Mouse (Mus musculus): ENCODE results near the gene Cdk7.

Gene Cdk7

DNA sequence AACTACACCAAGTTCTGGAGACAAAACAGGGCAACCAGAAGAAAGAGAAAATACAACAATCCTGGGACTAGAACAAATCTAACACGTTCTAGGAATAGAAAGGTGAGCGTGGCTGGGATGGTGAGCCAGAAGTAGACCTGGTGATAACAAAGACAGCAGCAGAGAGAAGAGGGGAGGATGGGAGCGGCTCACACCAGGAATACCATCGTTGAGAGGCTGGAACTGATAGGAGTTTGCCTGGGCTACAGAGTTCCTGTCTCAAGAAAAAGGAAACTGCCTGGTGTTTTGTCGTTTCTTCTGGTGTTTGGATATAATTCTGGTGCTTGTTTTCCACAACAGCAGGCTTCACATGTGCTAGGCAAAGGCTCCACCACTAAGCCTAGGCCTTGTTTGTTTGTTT is 2.7 kb downstream of the Cdk7 start:
- DNase-seq (ENCODE audit: low spot score in 2 of 2): no peak

- no peak for DNase-seq (ENCODE audit: low spot score in 2 of 2)
These were observed 5.5 kb downstream of the Cdk7 start for GRCm38 (mm10) chr13:100725194-100725593.

GRCm38 (mm10) chr13:100724051-100724754 is 6.5 kb downstream of the Cdk7 start:
- DNase-seq (ENCODE audit: low spot score in 2 of 2): no peak

GRCm38 (mm10) chr13:100721656-100722055 is 9.1 kb downstream of the Cdk7 start:
- no peak for DNase-seq (ENCODE audit: low spot score in 2 of 2)

GRCm38 (mm10) chr13:100715467-100715866 is 15.3 kb downstream of the Cdk7 start:
- DNase-seq (ENCODE audit: low spot score in 2 of 2): no peak

DNA sequence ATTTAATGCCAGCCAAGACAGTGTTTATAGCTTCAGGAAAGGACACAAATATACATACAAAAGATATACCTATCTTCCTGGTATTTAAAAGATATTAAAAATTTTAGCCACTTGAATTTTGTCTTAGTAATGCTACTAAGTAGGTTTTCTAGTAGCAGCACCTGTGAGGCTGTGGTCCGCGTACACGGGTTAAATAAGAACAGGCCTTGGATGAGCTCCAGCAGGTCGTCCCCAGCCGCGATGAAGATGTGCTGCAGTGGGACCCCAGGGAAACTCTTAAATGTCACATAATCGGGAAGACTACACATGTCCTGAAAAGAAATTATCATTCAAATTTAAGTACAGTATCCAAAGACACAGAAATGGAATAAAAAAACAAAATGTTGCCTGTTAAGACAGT is 24.5 kb downstream of the Cdk7 start:
- no peak for DNase-seq (ENCODE audit: low spot score in 2 of 2)

DNA sequence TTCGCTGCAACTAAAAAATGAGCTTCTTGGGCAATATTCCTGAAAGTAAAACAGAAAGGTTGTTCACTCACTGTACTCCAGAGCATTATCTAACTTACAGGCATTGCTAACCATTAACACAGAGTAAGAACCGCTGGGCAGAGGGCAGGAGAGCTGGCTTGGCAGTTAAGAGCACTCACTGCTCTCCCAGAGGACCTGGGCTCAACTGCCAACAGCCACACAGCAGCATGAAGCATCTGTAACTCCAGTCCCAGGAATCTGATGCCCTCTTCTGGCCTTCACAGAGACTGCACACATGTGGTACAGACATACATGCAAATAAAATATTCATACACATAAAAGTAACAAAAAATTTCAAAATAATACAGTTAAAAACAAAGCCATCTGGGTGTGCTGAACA is 27.3 kb downstream of the Cdk7 start:
- DNase-seq (ENCODE audit: low spot score in 2 of 2): no peak

GRCm38 (mm10) chr13:100698866-100699265 is 31.9 kb downstream of the Cdk7 start:
- no peak for DNase-seq (ENCODE audit: low spot score in 2 of 2)

DNA sequence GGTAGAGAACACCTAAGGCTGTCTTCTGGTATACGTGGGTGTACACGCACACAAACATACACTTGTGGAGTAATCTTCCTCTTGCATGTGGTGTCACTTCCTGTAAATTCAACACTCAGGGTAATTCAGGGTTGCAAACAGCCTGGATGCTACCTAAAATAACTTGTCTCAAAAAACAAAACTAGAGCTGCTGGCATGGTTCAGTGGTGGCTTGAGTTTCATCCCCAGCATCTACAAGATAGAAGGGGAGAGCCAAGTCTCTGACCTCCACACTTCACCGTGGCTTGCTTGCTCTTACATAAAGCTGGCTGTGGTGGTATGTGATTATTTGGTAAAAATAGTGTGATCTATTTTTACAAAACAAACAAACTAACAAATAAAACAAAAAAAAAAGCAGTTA is 33.2 kb downstream of the Cdk7 start:
- DNase-seq (ENCODE audit: low spot score in 2 of 2): no peak

GRCm38 (mm10) chr13:100687513-100687912 is 43.2 kb downstream of the Cdk7 start:
- DNase-seq (ENCODE audit: low spot score in 2 of 2): no peak

GRCm38 (mm10) chr13:100684355-100684754 is 46.4 kb downstream of the Cdk7 start:
- no peak for DNase-seq (ENCODE audit: low spot score in 2 of 2)

DNA sequence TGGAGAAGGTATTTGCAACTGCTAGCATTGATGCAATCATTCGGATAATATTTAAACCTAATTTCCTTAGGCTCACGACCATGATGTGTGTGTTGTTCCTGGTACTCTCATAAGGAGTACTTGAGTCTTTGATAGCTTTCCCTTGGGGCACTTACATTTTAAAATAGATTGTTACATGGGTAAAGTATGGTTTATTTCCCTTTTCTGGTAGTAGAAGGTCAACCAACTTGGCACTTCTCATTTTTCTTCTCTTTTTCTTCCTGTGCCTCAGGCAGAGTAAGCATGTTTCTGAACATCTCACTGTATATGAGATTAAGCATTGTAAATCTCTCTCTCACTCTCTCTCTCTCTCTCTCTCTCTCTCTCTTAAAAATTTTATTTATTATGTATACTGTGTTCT is 47.9 kb downstream of the Cdk7 start:
- DNase-seq (ENCODE audit: low spot score in 2 of 2): no peak

DNA sequence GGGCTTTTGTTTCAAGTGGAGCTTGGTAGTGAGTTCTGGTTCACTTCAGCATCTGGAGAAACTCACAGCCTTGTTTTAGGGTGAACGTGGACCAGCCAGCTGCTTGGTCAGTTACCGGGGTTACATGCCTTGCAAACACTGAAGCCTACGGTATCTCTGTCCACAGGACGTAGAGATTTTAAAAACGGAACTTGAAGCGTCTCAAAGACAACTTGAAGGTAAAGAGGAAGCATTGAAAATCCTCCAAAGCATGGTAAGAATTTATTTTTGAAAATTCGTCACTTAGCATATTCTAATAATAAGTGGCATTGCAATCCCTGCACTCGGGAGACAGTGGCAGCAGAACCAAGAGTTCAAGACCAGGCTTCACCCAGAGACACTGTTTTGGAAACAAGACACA is 49.1 kb downstream of the Cdk7 start:
- DNase-seq (ENCODE audit: low spot score in 2 of 2): no peak

- no peak for DNase-seq (ENCODE audit: low spot score in 2 of 2)
These were observed 54.7 kb downstream of the Cdk7 start for GRCm38 (mm10) chr13:100675936-100676635.

- no peak for DNase-seq (ENCODE audit: low spot score in 2 of 2)
These were observed 60.5 kb downstream of the Cdk7 start for GRCm38 (mm10) chr13:100670181-100670741.

DNA sequence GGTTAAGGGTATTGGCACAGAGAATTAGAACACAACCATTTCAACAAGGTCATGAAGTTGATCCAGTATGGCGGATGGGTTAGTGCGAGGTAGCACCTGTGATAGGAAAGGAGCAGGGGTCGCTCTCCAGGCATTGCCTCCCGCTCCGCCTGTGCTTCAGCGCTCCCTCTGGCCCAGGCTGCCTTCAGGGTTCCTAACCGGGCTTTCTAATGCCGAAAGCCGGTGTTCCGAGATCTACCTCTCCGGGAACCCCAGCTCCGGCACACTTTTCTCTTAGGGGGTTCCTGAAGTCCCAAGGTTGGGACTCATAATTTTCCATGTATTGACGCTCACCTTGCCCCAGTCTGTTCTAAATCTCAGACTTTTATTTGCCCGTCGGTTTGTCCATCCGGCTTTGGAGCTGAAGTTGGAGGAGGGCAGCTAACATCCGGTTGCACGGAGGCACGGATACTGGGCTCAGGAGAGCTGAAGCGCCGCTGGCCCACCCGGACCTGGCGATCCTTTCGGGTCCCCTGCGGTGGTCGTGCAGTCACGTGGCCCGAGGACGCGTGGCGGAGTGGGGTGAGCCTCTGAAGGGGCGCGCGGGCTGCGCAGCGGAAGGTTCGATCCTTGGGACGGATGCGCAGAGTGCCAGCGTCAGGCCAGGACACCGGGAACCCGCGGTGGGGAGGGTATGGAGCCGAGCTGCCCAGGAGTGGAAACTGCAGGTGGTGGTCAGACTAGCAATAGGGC is 61.3 kb downstream of the Cdk7 start, which contains the start of gene Ccdc125:
Ccdc125 (plus strand) TSS at position 427 of the 732 bp plus-strand sequence.
- no peak for DNase-seq (ENCODE audit: low spot score in 2 of 2)

DNA sequence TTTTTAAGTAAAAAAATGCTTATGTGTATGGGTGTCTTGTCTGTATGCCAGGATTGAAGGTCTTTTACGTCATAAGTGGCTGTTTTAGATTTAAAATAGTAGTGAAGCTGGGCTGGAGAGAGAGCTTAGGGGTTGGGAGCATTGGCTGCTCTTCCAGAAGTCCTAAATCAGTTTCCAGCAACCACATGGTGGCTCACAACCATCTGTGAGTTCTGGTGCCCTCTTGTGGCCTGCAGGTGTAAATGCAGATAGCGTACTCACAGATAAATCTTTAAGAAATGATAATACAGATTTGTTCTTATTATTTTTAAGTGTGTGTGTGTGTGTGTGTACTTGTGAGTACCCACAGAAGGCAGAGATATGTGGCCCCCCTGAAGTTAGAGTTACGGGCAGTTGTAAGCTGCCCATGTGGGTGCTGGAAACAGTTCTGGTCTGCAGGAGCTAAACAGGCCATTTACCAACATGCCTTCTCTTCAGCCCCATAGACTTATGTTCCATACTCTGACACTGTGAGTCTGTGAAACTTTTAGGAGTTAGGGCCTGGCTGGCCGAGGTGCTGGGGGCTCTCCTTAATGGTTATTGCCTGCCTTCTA is 70.8 kb downstream of the Cdk7 start:
- DNase-seq (ENCODE audit: low spot score in 2 of 2): peak in 1 of 2 experiments; percentile 10

GRCm38 (mm10) chr13:100658091-100658490 is 72.6 kb downstream of the Cdk7 start:
- DNase-seq (ENCODE audit: low spot score in 2 of 2): no peak

Measured in frontal cortex, postnatal 14 days (tissue).